Mouse (Mus musculus) myocyte (in vitro differentiated cells): ENCODE measurements at regions not wholly inside any gene's neighbourhood (a gene's known extent, or its start where the extent isn't known, plus 50 kb on each side); places are given as distances from the start of the nearest gene placed in this dataset.
"Not testable (repeated sequence)": the region's sequence is repeated elsewhere in the genome, so short reads cannot be mapped to it uniquely, and the experiment has no call there.

Experiments
- CEBPB ChIP-seq: IDR thresholded peaks from 2 replicates; pipeline ENCODE4 v1.6.1; 2011; ENCODE audit warnings: mild to moderate bottlenecking, moderate library complexity; ENCODE audit not compliant: poor library complexity, insufficient read depth, severe bottlenecking
- E2F4 ChIP-seq: IDR thresholded peaks from one replicate; pipeline ENCODE4 v1.6.1; 2011; ENCODE audit warnings: mild to moderate bottlenecking, control low read depth, moderate library complexity; ENCODE audit not compliant: insufficient read depth
- MAX ChIP-seq: IDR thresholded peaks from one replicate; pipeline ENCODE4 v1.6.1; 2011; ENCODE audit warnings: low read depth, mild to moderate bottlenecking, control low read depth
- MYOD1 ChIP-seq, 3 experiments: IDR thresholded peaks; one replicate each; pipeline ENCODE4 v1.6.1; 2011; ENCODE audit warnings: control low read depth in 2 of 3, low read depth in 2 of 3, mild to moderate bottlenecking in 2 of 3, moderate library complexity in 1 of 3; ENCODE audit not compliant: insufficient read length in 2 of 3, control insufficient read depth in 1 of 3
- MYOG ChIP-seq, 3 experiments: IDR thresholded peaks; one replicate each; pipeline ENCODE4 v1.6.1; 2011; ENCODE audit warnings: control low read depth in 2 of 3, low read depth in 2 of 3, mild to moderate bottlenecking in 2 of 3; ENCODE audit not compliant: insufficient read length in 2 of 3, control insufficient read depth in 1 of 3, insufficient read depth in 1 of 3
- POLR2A ChIP-seq: IDR thresholded peaks from one replicate; pipeline ENCODE4 v1.6.1; 2011; ENCODE audit warnings: low read depth, mild to moderate bottlenecking, control low read depth, moderate library complexity; ENCODE audit not compliant: insufficient read length
- POLR2AphosphoS2 ChIP-seq: IDR thresholded peaks from one replicate; pipeline ENCODE4 v1.6.1; 2011; ENCODE audit warnings: low read depth, control low read depth; ENCODE audit not compliant: insufficient read length
- SRF ChIP-seq: IDR thresholded peaks from one replicate; pipeline ENCODE4 v1.6.1; 2011; ENCODE audit warnings: low read depth; ENCODE audit not compliant: control insufficient read depth, insufficient read length
- TCF12 ChIP-seq: IDR thresholded peaks from one replicate; pipeline ENCODE4 v1.6.1; 2011; ENCODE audit warnings: mild to moderate bottlenecking, control low read depth; ENCODE audit not compliant: poor library complexity, insufficient read depth, severe bottlenecking
- TCF3 ChIP-seq: IDR thresholded peaks from one replicate; pipeline ENCODE4 v1.6.1; 2011; ENCODE audit warnings: low read depth, control low read depth; ENCODE audit not compliant: insufficient read length
- USF1 ChIP-seq: IDR thresholded peaks from one replicate; pipeline ENCODE4 v1.6.1; 2011; ENCODE audit warnings: low read depth, mild to moderate bottlenecking, control low read depth, moderate library complexity

DNA sequence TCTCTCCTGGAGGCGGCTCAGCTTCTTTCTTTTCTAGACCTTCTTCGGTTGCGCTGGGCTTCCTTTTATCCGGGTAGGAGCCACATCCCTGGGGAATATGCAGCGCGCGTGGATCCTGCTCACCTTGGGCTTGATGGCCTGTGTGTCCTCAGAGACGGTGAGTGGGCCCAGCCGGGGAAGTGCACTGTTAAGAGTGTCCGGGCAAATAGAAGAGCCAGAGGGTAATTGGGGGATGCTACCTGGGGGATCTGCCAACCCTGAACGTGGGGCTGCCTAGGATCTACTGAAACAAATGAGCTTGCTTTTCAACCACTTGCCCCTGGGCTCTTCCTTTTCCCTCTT is 534.6 kb downstream of the Sema5a start:
- not testable (repeated sequence) for TF ChIP-seq POLR2A; MAX; USF1; POLR2AphosphoS2; SRF; E2F4; TCF12; TCF3; MYOD1 (IDR thresholded peaks at IDR 0.05; ENCODE audit: control insufficient read depth in 1 of 3, insufficient read length in 2 of 3, low read depth in 2 of 3); MYOG (IDR thresholded peaks at IDR 0.05; ENCODE audit: control insufficient read depth in 1 of 3, insufficient read depth in 1 of 3, insufficient read length in 2 of 3, low read depth in 2 of 3); CEBPB
